Comparison of ENCODE assay signal across 9 mouse cellular contexts in the genomic region with DNA sequence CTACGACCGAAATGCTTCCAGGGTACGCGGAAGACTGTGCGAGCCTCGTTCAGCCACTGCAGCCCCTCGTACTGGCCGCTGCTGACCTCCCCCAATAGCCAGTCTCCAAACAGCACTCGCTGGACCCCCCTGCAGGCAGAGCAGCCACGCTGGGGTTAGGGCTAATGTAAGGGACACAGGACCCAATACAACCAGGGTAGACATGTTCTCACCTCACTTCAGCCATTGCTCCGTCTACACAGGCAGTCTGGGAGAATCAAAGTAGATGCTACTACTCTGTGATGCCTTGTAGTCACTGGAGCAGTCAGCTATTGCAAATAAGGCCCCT. TPM values are rescaled to one million over a fixed set of nuclear protein-coding genes. Genes with fewer than 3 reads are reported as not detected.
A peak's percentile ranks its signal among the peaks of the same experiment; 100 is the strongest.
DNase-seq lines count a peak whose midpoint lies in the region; ATAC-seq lines count a peak whose summit lies in the region.
"Had no signal": no experiment of that assay in that cellular context is flagged by ENCODE, and none has a peak within 500 bp of the region (broad histone marks: within the 10 kb centered on the region; RNA-seq: fewer than 3 reads in every experiment).

No protein-coding gene starts in this region.

- H3K4me3 ChIP-seq in lung, embryonic 16.5 days (ENCODE audit: low read length) = peak overlapping the region; percentile 70; the same call in 1 of the 2 replicates
- H3K4me3 ChIP-seq in intestine, embryonic 14.5 days (ENCODE audit: low read depth, low read length) = no peak overlapping the region
- peak overlapping the region; percentile 35; the same call in 1 of the 2 replicates for H3K4me3 ChIP-seq in neural tube, embryonic 15.5 days (replicated peaks)

- 32% methylated on average over 11 of the region's 11 CpGs for WGBS in lung, embryonic 16.5 days
- 40% methylated on average over 11 of the region's 11 CpGs for WGBS in intestine, embryonic 14.5 days
- 31% methylated on average over 11 of the region's 11 CpGs for WGBS in neural tube, embryonic 15.5 days

- no peaks in the 10 kb centered on the region for H3K27me3 ChIP-seq in lung, embryonic 16.5 days (ENCODE audit: control insufficient read depth, insufficient read depth, low read depth, low read length)
- H3K27me3 ChIP-seq in intestine, embryonic 14.5 days (replicated peaks; ENCODE audit: control insufficient read depth, insufficient read depth, low read length) = no peaks in the 10 kb centered on the region
- H3K27me3 ChIP-seq in neural tube, embryonic 15.5 days (replicated peaks) = no peaks in the 10 kb centered on the region

- H3K4me1 ChIP-seq in lung, embryonic 16.5 days (replicated peaks; ENCODE audit: control insufficient read depth, insufficient read depth, low read length) = peaks cover 6% of the 10 kb centered on the region
- peaks cover 9% of the 10 kb centered on the region; the same call in 1 of the 2 replicates for H3K4me1 ChIP-seq in intestine, embryonic 14.5 days (replicated peaks; ENCODE audit: control insufficient read depth, insufficient read depth, low read length)
- H3K4me1 ChIP-seq in neural tube, embryonic 15.5 days = peaks cover 15% of the 10 kb centered on the region

- peak overlapping the region; percentile 90 for H3K4me2 ChIP-seq in lung, embryonic 16.5 days (ENCODE audit: low read depth, low read length)
- peak overlapping the region; percentile 87; the same call in 1 of the 2 replicates for H3K4me2 ChIP-seq in intestine, embryonic 14.5 days (ENCODE audit: low read length)
- H3K4me2 ChIP-seq in neural tube, embryonic 15.5 days = peak overlapping the region; percentile 57

- H3K36me3 ChIP-seq in lung, embryonic 16.5 days (ENCODE audit: control insufficient read depth, insufficient read depth, low read length) = peaks cover 28% of the 10 kb centered on the region
- peaks cover 42% of the 10 kb centered on the region for H3K36me3 ChIP-seq in intestine, embryonic 14.5 days (ENCODE audit: control insufficient read depth, insufficient read depth, low read length)
- peaks cover 36% of the 10 kb centered on the region for H3K36me3 ChIP-seq in neural tube, embryonic 15.5 days

- H3K9me3 ChIP-seq in lung, embryonic 16.5 days (ENCODE audit: control insufficient read depth, low read length) = no peaks in the 10 kb centered on the region
- H3K9me3 ChIP-seq in intestine, embryonic 14.5 days (ENCODE audit: control insufficient read depth, low read length) = no peaks in the 10 kb centered on the region
- no peaks in the 10 kb centered on the region for H3K9me3 ChIP-seq in neural tube, embryonic 15.5 days (replicated peaks)

- DNase-seq in embryo, embryonic 11 days = peak; percentile 13
- no peak for DNase-seq in embryo, embryonic 10.5 days (ENCODE audit: low spot score)
- no peak for DNase-seq in lung, adult 18-20 months
- DNase-seq in intestine, embryonic 14.5 days (ENCODE audit: low spot score) = no peak
- no peak for DNase-seq in urinary bladder, adult 2 months (ENCODE audit: low spot score)
- no peak for DNase-seq in gastrocnemius, adult 8-10 months (ENCODE audit: low spot score in 2 of 2)

- H3K27ac ChIP-seq in lung, embryonic 16.5 days (ENCODE audit: low read length) = no peak overlapping the region
- H3K27ac ChIP-seq in intestine, embryonic 14.5 days (ENCODE audit: low read depth) = no peak overlapping the region
- H3K27ac ChIP-seq in neural tube, embryonic 15.5 days (replicated peaks) = no peak overlapping the region

- H3K9ac ChIP-seq in lung, embryonic 16.5 days (ENCODE audit: low read length) = peak overlapping the region; percentile 75
- H3K9ac ChIP-seq in intestine, embryonic 14.5 days (ENCODE audit: low read length) = no peak overlapping the region
- H3K9ac ChIP-seq in neural tube, embryonic 15.5 days (replicated peaks) = no peak overlapping the region

- ATAC-seq in lung, embryonic 16.5 days (ENCODE audit: low read depth) = peak; percentile 13
- ATAC-seq in intestine, embryonic 14.5 days (replicated peaks; ENCODE audit: low FRiP score, low TSS enrichment, low read depth) = 0 out of 2 replicates have a peak, but pooled peaks have one; percentile 18
- ATAC-seq in neural tube, embryonic 15.5 days (ENCODE audit: low FRiP score) = no peak

RNA-seq across cellular contexts. Expression of gene Irf7, which starts 0.9 kb away (rescaled TPM):
- polyA plus RNA-seq in lung, embryonic 16.5 days (2015; fragmentation: Nextera tagmentation; extraction: Ambion mirVana) = 3.4 and 4.8 TPM in 2 replicates
- 2.7 and 3.1 TPM in 2 replicates for polyA plus RNA-seq in intestine, embryonic 14.5 days (2014; fragmentation: Nextera tagmentation; extraction: Ambion mirVana)
- polyA plus RNA-seq in neural tube, embryonic 15.5 days (2015; fragmentation: Nextera tagmentation; extraction: Ambion mirVana) = 2.6 and 7.8 TPM in 2 replicates
- polyA plus RNA-seq in urinary bladder, adult 2 months (2012; rRNA removed) = 21.2 and 23.3 TPM in 2 replicates
- under 1 TPM; 0.27 to 0.80 (median 0.50) TPM for total RNA-seq in gastrocnemius, adult 8-10 months (2022)

RNA-seq across cellular contexts. Expression of gene Cdhr5, which starts 11.2 kb away (rescaled TPM):
- polyA plus RNA-seq in lung, embryonic 16.5 days (2015; fragmentation: Nextera tagmentation; extraction: Ambion mirVana) = 0.15 and 0.35 TPM in 2 replicates
- 31.9 and 36.8 TPM in 2 replicates for polyA plus RNA-seq in intestine, embryonic 14.5 days (2014; fragmentation: Nextera tagmentation; extraction: Ambion mirVana)
- polyA plus RNA-seq in neural tube, embryonic 15.5 days (2015; fragmentation: Nextera tagmentation; extraction: Ambion mirVana) = 4.2 TPM in 1 of 2 replicates, not detected in the other
- polyA plus RNA-seq in urinary bladder, adult 2 months (2012; rRNA removed) = 0.07 TPM in 1 of 2 replicates, not detected in the other
- total RNA-seq in gastrocnemius, adult 8-10 months (2022) = not detected
- total RNA-seq: layer of hippocampus, adult 2 months had no signal

RNA-seq across cellular contexts. Expression of gene Sct, which starts 13.6 kb away (rescaled TPM):
- polyA plus RNA-seq in lung, embryonic 16.5 days (2015; fragmentation: Nextera tagmentation; extraction: Ambion mirVana) = 2.0 and 2.6 TPM in 2 replicates
- polyA plus RNA-seq in intestine, embryonic 14.5 days (2014; fragmentation: Nextera tagmentation; extraction: Ambion mirVana) = 136 and 201 TPM in 2 replicates
- polyA plus RNA-seq in neural tube, embryonic 15.5 days (2015; fragmentation: Nextera tagmentation; extraction: Ambion mirVana) = 5.4 and 11.0 TPM in 2 replicates
- 0.41 and 1.3 TPM in 2 replicates for polyA plus RNA-seq in urinary bladder, adult 2 months (2012; rRNA removed)
- not detected for total RNA-seq in gastrocnemius, adult 8-10 months (2022)
- total RNA-seq: layer of hippocampus, adult 2 months had no signal

RNA-seq across cellular contexts. Expression of gene Drd4, which starts 26.4 kb away (rescaled TPM):
- polyA plus RNA-seq in lung, embryonic 16.5 days (2015; fragmentation: Nextera tagmentation; extraction: Ambion mirVana) = 0.11 and 0.43 TPM in 2 replicates
- polyA plus RNA-seq in intestine, embryonic 14.5 days (2014; fragmentation: Nextera tagmentation; extraction: Ambion mirVana) = 0.39 and 0.93 TPM in 2 replicates
- 0.87 and 1.3 TPM in 2 replicates for polyA plus RNA-seq in neural tube, embryonic 15.5 days (2015; fragmentation: Nextera tagmentation; extraction: Ambion mirVana)
- polyA plus RNA-seq in urinary bladder, adult 2 months (2012; rRNA removed) = 0.06 and 0.21 TPM in 2 replicates
- not detected for total RNA-seq in gastrocnemius, adult 8-10 months (2022)

RNA-seq across cellular contexts. Expression of gene Phrf1, which starts 36.8 kb away (rescaled TPM):
- polyA plus RNA-seq in lung, embryonic 16.5 days (2015; fragmentation: Nextera tagmentation; extraction: Ambion mirVana) = 72.3 and 77.2 TPM in 2 replicates
- polyA plus RNA-seq in intestine, embryonic 14.5 days (2014; fragmentation: Nextera tagmentation; extraction: Ambion mirVana) = 73.3 and 80.7 TPM in 2 replicates
- 54.9 and 60.2 TPM in 2 replicates for polyA plus RNA-seq in neural tube, embryonic 15.5 days (2015; fragmentation: Nextera tagmentation; extraction: Ambion mirVana)
- 16.4 and 30.4 TPM in 2 replicates for polyA plus RNA-seq in urinary bladder, adult 2 months (2012; rRNA removed)
- total RNA-seq in gastrocnemius, adult 8-10 months (2022) = 10 to 100 TPM; 16.8 to 25.3 (median 19.4) TPM

Comparison
In these comparisons a context has a peak if more than half of its experiments do, and no peak if none do; other contexts are left out.
1. RNA of gene Sct, which starts 13.6 kb away (polyA plus RNA-seq): 136 to 201 TPM in intestine, embryonic 14.5 days; 5.4 to 11.0 TPM in neural tube, embryonic 15.5 days, 2.0 to 2.6 TPM in lung, embryonic 16.5 days and 0.41 to 1.3 TPM in urinary bladder, adult 2 months; every median in the first group is over 10 times any median in the second.
2. Peak in every context shown above with its lines, with median percentiles within 50 percentile points of each other: H3K4me2 ChIP-seq.